ENCODE assay signal across 8 mouse cellular contexts in the genomic region with DNA sequence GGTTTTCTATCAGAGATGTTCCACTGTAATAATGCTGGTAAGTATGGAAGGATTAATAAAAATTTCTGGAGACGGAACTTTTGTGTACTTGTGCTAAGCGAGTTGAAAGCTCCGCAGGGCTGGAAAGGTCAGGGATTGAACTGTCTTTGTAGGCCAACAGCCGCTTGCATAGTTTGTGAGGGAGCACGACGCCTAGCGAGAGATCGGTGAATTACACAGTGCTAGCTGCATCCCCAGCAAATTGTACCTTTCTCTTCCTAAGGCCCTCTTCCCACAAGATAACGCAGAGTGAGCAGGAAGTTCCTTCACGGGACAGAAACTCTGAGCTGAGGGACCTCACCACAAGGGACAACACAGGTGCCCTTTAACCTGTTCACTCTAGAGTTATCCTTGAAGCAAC. TPM values are rescaled to one million over a fixed set of nuclear protein-coding genes. Genes with fewer than 3 reads are reported as not detected.
DNase-seq lines count a peak whose midpoint lies in the region; ATAC-seq and TF ChIP-seq lines count a peak whose summit lies in the region.

No protein-coding gene starts in this region.

- no peak for TF ChIP-seq POLR2A in testis, adult 2 months (IDR thresholded peaks at IDR 0.05; ENCODE audit: control insufficient read depth, low read depth, low read length)

- peak; percentile 77 to 83 for DNase-seq in CD8-positive naive resting alpha-beta T cell, adult 2 months (ENCODE audit: low read depth in 2 of 2, low spot score in 2 of 2)
- DNase-seq in c-Kit-positive CD71-positive TER-119-negative erythroid progenitor cells, embryonic 14.5 days (ENCODE audit: low read depth), result peak; percentile 93
- DNase-seq in forebrain, embryonic 11.5 days (ENCODE audit: low spot score), result peak; percentile 92
- peak; percentile 80 for DNase-seq in heart, postnatal 0 days (ENCODE audit: low spot score)
- peak; percentile 91 to 93 for DNase-seq in kidney, postnatal 4 days

- H3K4me1 ChIP-seq in forebrain, embryonic 11.5 days (replicated peaks; ENCODE audit: control insufficient read depth, insufficient read depth, low read length), result no peaks in the 10 kb centered on the region
- 0 out of 2 replicates have a peak, but pooled peaks cover 3% of the 10 kb centered on the region for H3K4me1 ChIP-seq in heart, postnatal 0 days (ENCODE audit: control insufficient read depth, insufficient read depth)
- H3K4me1 ChIP-seq in liver, embryonic 16.5 days (ENCODE audit: control insufficient read depth, low read depth, low read length), result peaks cover 6% of the 10 kb centered on the region
- peaks cover 21% of the 10 kb centered on the region for H3K4me1 ChIP-seq in neural tube, embryonic 13.5 days (replicated peaks)
- peaks cover 2% of the 10 kb centered on the region for H3K4me1 ChIP-seq in testis, adult 2 months (ENCODE audit: control insufficient read depth, insufficient read depth, low read length)

- WGBS in forebrain, embryonic 11.5 days, result under 1% methylated on average over 10 of the region's 10 CpGs
- 1% methylated on average over 10 of the region's 10 CpGs for WGBS in heart, postnatal 0 days
- WGBS in liver, embryonic 16.5 days (ENCODE audit: insufficient replicate concordance), result under 1% methylated on average over 10 of the region's 10 CpGs
- WGBS in neural tube, embryonic 13.5 days, result under 1% methylated on average over 10 of the region's 10 CpGs

- peak overlapping the region; percentile 13 for H3K9ac ChIP-seq in forebrain, embryonic 11.5 days (ENCODE audit: low read length)
- peak overlapping the region; percentile 67; the same call in 1 of the 2 replicates for H3K9ac ChIP-seq in heart, postnatal 0 days (replicated peaks; ENCODE audit: low read depth, low read length)
- H3K9ac ChIP-seq in liver, embryonic 16.5 days (ENCODE audit: low read depth, low read length), result peak overlapping the region; percentile 82
- peak overlapping the region; percentile 85 for H3K9ac ChIP-seq in neural tube, embryonic 13.5 days

- H3K9me3 ChIP-seq in forebrain, embryonic 11.5 days (ENCODE audit: control insufficient read depth, low read length), result no peaks in the 10 kb centered on the region
- no peaks in the 10 kb centered on the region for H3K9me3 ChIP-seq in heart, postnatal 0 days (replicated peaks; ENCODE audit: control insufficient read depth, low read length)
- no peaks in the 10 kb centered on the region for H3K9me3 ChIP-seq in liver, embryonic 16.5 days (replicated peaks; ENCODE audit: control insufficient read depth, low read length)
- H3K9me3 ChIP-seq in neural tube, embryonic 13.5 days, result no peaks in the 10 kb centered on the region

- H3K27ac ChIP-seq in forebrain, embryonic 11.5 days (ENCODE audit: low read depth, low read length), result no peak overlapping the region
- H3K27ac ChIP-seq in heart, postnatal 0 days (ENCODE audit: low read depth), result peak overlapping the region; percentile 91
- H3K27ac ChIP-seq in liver, embryonic 16.5 days (ENCODE audit: low read length), result peak overlapping the region; percentile 85
- peak overlapping the region; percentile 90; the same call in 1 of the 2 replicates for H3K27ac ChIP-seq in neural tube, embryonic 13.5 days (replicated peaks)
- H3K27ac ChIP-seq in testis, adult 2 months (ENCODE audit: control insufficient read depth, insufficient read depth, low read depth, low read length), result peak overlapping the region; percentile 99

- peak overlapping the region; percentile 49 for H3K4me3 ChIP-seq in forebrain, embryonic 11.5 days (ENCODE audit: low read depth, low read length)
- peak overlapping the region; percentile 78 for H3K4me3 ChIP-seq in heart, postnatal 0 days (ENCODE audit: low read depth, low read length)
- H3K4me3 ChIP-seq in liver, embryonic 16.5 days (ENCODE audit: low read depth, low read length), result peak overlapping the region; percentile 80
- H3K4me3 ChIP-seq in neural tube, embryonic 13.5 days, result peak overlapping the region; percentile 68
- peak overlapping the region; percentile 89 for H3K4me3 ChIP-seq in testis, adult 2 months (ENCODE audit: control insufficient read depth, low read depth, low read length)

- TF ChIP-seq EP300 in heart, postnatal 0 days (IDR thresholded peaks at IDR 0.05; ENCODE audit: low read depth), result no peak

- no peaks in the 10 kb centered on the region for H3K27me3 ChIP-seq in forebrain, embryonic 11.5 days (ENCODE audit: control insufficient read depth, insufficient read depth, low read length)
- no peaks in the 10 kb centered on the region for H3K27me3 ChIP-seq in heart, postnatal 0 days (ENCODE audit: control insufficient read depth, insufficient read depth, low read length)
- no peaks in the 10 kb centered on the region for H3K27me3 ChIP-seq in liver, embryonic 16.5 days (ENCODE audit: control insufficient read depth, insufficient read depth, low read depth, low read length)
- H3K27me3 ChIP-seq in neural tube, embryonic 13.5 days, result no peaks in the 10 kb centered on the region
- no peaks in the 10 kb centered on the region for H3K27me3 ChIP-seq in testis, adult 2 months (ENCODE audit: control insufficient read depth, insufficient read depth, low read length)

- TF ChIP-seq CTCF in heart, postnatal 0 days (IDR thresholded peaks at IDR 0.05; ENCODE audit: low read depth), result peak; percentile 77
- peak; percentile 87; the same call in 1 of the 2 replicates for TF ChIP-seq CTCF in testis, adult 2 months (IDR thresholded peaks at IDR 0.05; ENCODE audit: control insufficient read depth, insufficient read depth, insufficient replicate concordance, low read depth, low read length)

- peak overlapping the region; percentile 81 for H3K4me2 ChIP-seq in forebrain, embryonic 11.5 days (ENCODE audit: low read depth, low read length, severe bottlenecking)
- peak overlapping the region; percentile 86 for H3K4me2 ChIP-seq in heart, postnatal 0 days (ENCODE audit: low read depth, low read length)
- peak overlapping the region; percentile 84 for H3K4me2 ChIP-seq in liver, embryonic 16.5 days (ENCODE audit: low read depth, low read length)
- H3K4me2 ChIP-seq in neural tube, embryonic 13.5 days, result peak overlapping the region; percentile 86

- no peaks in the 10 kb centered on the region; the same call in 1 of the 2 replicates for H3K36me3 ChIP-seq in forebrain, embryonic 11.5 days (ENCODE audit: control insufficient read depth, insufficient read depth, low read length)
- peaks cover 22% of the 10 kb centered on the region for H3K36me3 ChIP-seq in heart, postnatal 0 days (replicated peaks; ENCODE audit: control insufficient read depth, insufficient read depth, low read length)
- peaks cover 10% of the 10 kb centered on the region; the same call in 1 of the 2 replicates for H3K36me3 ChIP-seq in liver, embryonic 16.5 days (ENCODE audit: control insufficient read depth, insufficient read depth)
- peaks cover 33% of the 10 kb centered on the region for H3K36me3 ChIP-seq in neural tube, embryonic 13.5 days
- peaks cover 3% of the 10 kb centered on the region for H3K36me3 ChIP-seq in testis, adult 2 months (ENCODE audit: control insufficient read depth, insufficient read depth, low read length)

- peak; percentile 44 for ATAC-seq in forebrain, embryonic 11.5 days (replicated peaks; ENCODE audit: low FRiP score)
- 0 out of 2 replicates have a peak, but pooled peaks have one; percentile 30 for ATAC-seq in heart, postnatal 0 days (ENCODE audit: insufficient read depth, low read depth)
- ATAC-seq in liver, embryonic 16.5 days (ENCODE audit: low read depth), result peak; percentile 68
- ATAC-seq in neural tube, embryonic 13.5 days (ENCODE audit: low read depth), result 0 out of 2 replicates have a peak, but pooled peaks have one; percentile 29

RNA-seq across cellular contexts. Expression of a gene that starts 0.9 kb away (rescaled TPM):
- polyA plus RNA-seq in forebrain, embryonic 11.5 days (2014; fragmentation: Nextera tagmentation; extraction: Ambion mirVana), result 34.5 and 39.1 TPM in 2 replicates
- total RNA-seq in heart, postnatal 0 days (2014; rRNA removed; ENCODE audit: low replicate concordance), result 8.8 and 43.7 TPM in 2 replicates
- 24.9 and 27.1 TPM in 2 replicates for polyA plus RNA-seq in heart, postnatal 0 days (2015; fragmentation: Nextera tagmentation; extraction: Ambion mirVana)
- polyA plus RNA-seq in liver, embryonic 16.5 days (2015; fragmentation: Nextera tagmentation; extraction: Ambion mirVana), result 10.5 and 11.0 TPM in 2 replicates
- polyA plus RNA-seq in neural tube, embryonic 13.5 days (2015; fragmentation: Nextera tagmentation; extraction: Ambion mirVana), result 38.2 and 39.0 TPM in 2 replicates
- 252 and 509 TPM in 2 replicates for polyA plus RNA-seq in testis, adult 2 months (2012; rRNA removed)

RNA-seq across cellular contexts. Expression of a gene that starts 0.9 kb away (rescaled TPM):
- polyA plus RNA-seq in forebrain, embryonic 11.5 days (2014; fragmentation: Nextera tagmentation; extraction: Ambion mirVana), result 4.2 and 4.8 TPM in 2 replicates
- not detected in 2 replicates for total RNA-seq in heart, postnatal 0 days (2014; rRNA removed; ENCODE audit: low replicate concordance)
- polyA plus RNA-seq in heart, postnatal 0 days (2015; fragmentation: Nextera tagmentation; extraction: Ambion mirVana), result 1.2 and 1.6 TPM in 2 replicates
- 0.08 and 0.20 TPM in 2 replicates for polyA plus RNA-seq in liver, embryonic 16.5 days (2015; fragmentation: Nextera tagmentation; extraction: Ambion mirVana)
- 2.4 and 3.1 TPM in 2 replicates for polyA plus RNA-seq in neural tube, embryonic 13.5 days (2015; fragmentation: Nextera tagmentation; extraction: Ambion mirVana)
- 19.2 and 19.9 TPM in 2 replicates for polyA plus RNA-seq in testis, adult 2 months (2012; rRNA removed)

RNA-seq across cellular contexts. Expression of a gene that starts 31.5 kb away (rescaled TPM):
- polyA plus RNA-seq in forebrain, embryonic 11.5 days (2014; fragmentation: Nextera tagmentation; extraction: Ambion mirVana), result 36.3 and 36.7 TPM in 2 replicates
- total RNA-seq in heart, postnatal 0 days (2014; rRNA removed; ENCODE audit: low replicate concordance), result 69.9 and 129 TPM in 2 replicates
- polyA plus RNA-seq in heart, postnatal 0 days (2015; fragmentation: Nextera tagmentation; extraction: Ambion mirVana), result 33.9 and 43.0 TPM in 2 replicates
- 19.6 and 22.4 TPM in 2 replicates for polyA plus RNA-seq in liver, embryonic 16.5 days (2015; fragmentation: Nextera tagmentation; extraction: Ambion mirVana)
- 57.9 and 67.3 TPM in 2 replicates for polyA plus RNA-seq in neural tube, embryonic 13.5 days (2015; fragmentation: Nextera tagmentation; extraction: Ambion mirVana)
- polyA plus RNA-seq in testis, adult 2 months (2012; rRNA removed), result 10.9 and 20.3 TPM in 2 replicates

Comparison
In these comparisons a context has a peak if more than half of its experiments do, and no peak if none do; other contexts are left out.
1. H3K9ac ChIP-seq: peak in every context shown above with its lines; median percentile 85 in neural tube, embryonic 13.5 days; 82 in liver, embryonic 16.5 days; 67 in heart, postnatal 0 days; 13 in forebrain, embryonic 11.5 days.